8 mouse cellular contexts compared by ENCODE assay signal in genomic region chr8:86328626-86329025, GRCm38 (mm10).
DNase-seq lines count a peak whose midpoint lies in the region; ATAC-seq lines count a peak whose summit lies in the region.

No protein-coding gene starts in this region.

- H3K9me3 ChIP-seq in hindbrain, embryonic 14.5 days (ENCODE audit: control insufficient read depth, low read length): no peaks in the 10 kb centered on the region
- H3K9me3 ChIP-seq in liver, embryonic 11.5 days (ENCODE audit: control insufficient read depth, low read length): no peaks in the 10 kb centered on the region

- peak; percentile 51; the same call in 1 of the 2 replicates for ATAC-seq in hindbrain, embryonic 14.5 days (ENCODE audit: low FRiP score)
- ATAC-seq in liver, embryonic 11.5 days (replicated peaks; ENCODE audit: low FRiP score): no peak

- DNase-seq in left cerebral cortex, adult 18-20 months (ENCODE audit: low spot score in 2 of 2): peak; percentile 70 to 84
- no peak for DNase-seq in left cerebral cortex, adult 11 months (ENCODE audit: low spot score)
- DNase-seq in cerebellum, adult 9-11 months: peak; percentile 55
- no peak for DNase-seq in hindbrain, embryonic 14.5 days (ENCODE audit: low spot score)
- peak; percentile 81 to 82 for DNase-seq in right cerebral cortex, adult 2 months (ENCODE audit: low spot score in 2 of 2)
- DNase-seq in liver, embryonic 11.5 days (ENCODE audit: low spot score): no peak
- DNase-seq in embryo, embryonic 10 days (ENCODE audit: low spot score): no peak
- no peak for DNase-seq in gastrocnemius, postnatal 25 days

- no peaks in the 10 kb centered on the region for H3K27me3 ChIP-seq in hindbrain, embryonic 14.5 days (ENCODE audit: control insufficient read depth, insufficient read depth, low read length)
- no peaks in the 10 kb centered on the region for H3K27me3 ChIP-seq in liver, embryonic 11.5 days (replicated peaks; ENCODE audit: control insufficient read depth, insufficient read depth, low read length)

- no peak overlapping the region for H3K4me2 ChIP-seq in hindbrain, embryonic 14.5 days (replicated peaks)
- no peak overlapping the region for H3K4me2 ChIP-seq in liver, embryonic 11.5 days

- H3K27ac ChIP-seq in hindbrain, embryonic 14.5 days: peak overlapping the region; percentile 6; the same call in 1 of the 2 replicates
- no peak overlapping the region for H3K27ac ChIP-seq in liver, embryonic 11.5 days (ENCODE audit: low read depth, low read length)

- no peaks in the 10 kb centered on the region for H3K36me3 ChIP-seq in hindbrain, embryonic 14.5 days (replicated peaks; ENCODE audit: control insufficient read depth, insufficient read depth)
- no peaks in the 10 kb centered on the region for H3K36me3 ChIP-seq in liver, embryonic 11.5 days (ENCODE audit: control insufficient read depth, insufficient read depth, low read length)

- peaks cover 26% of the 10 kb centered on the region for H3K4me1 ChIP-seq in hindbrain, embryonic 14.5 days (replicated peaks; ENCODE audit: control insufficient read depth, insufficient read depth, low read length)
- no peaks in the 10 kb centered on the region for H3K4me1 ChIP-seq in liver, embryonic 11.5 days (replicated peaks; ENCODE audit: control insufficient read depth, insufficient read depth, low read length)

- no peak overlapping the region for H3K9ac ChIP-seq in hindbrain, embryonic 14.5 days
- no peak overlapping the region for H3K9ac ChIP-seq in liver, embryonic 11.5 days (ENCODE audit: low read depth, low read length)

- H3K4me3 ChIP-seq in hindbrain, embryonic 14.5 days (replicated peaks; ENCODE audit: low read length): no peak overlapping the region
- no peak overlapping the region for H3K4me3 ChIP-seq in liver, embryonic 11.5 days (ENCODE audit: low read depth, low read length)

- WGBS in hindbrain, embryonic 14.5 days: 16% methylated on average over 7 of the region's 7 CpGs
- 71% methylated on average over 7 of the region's 7 CpGs for WGBS in liver, embryonic 11.5 days

Comparison
In these comparisons a context has a peak if more than half of its experiments do, and no peak if none do; other contexts are left out.
1. DNase-seq: peak in left cerebral cortex, adult 18-20 months (2 of 2), cerebellum, adult 9-11 months (single experiment) and right cerebral cortex, adult 2 months (2 of 2); none in left cerebral cortex, adult 11 months (single experiment), hindbrain, embryonic 14.5 days (single experiment), liver, embryonic 11.5 days (single experiment), embryo, embryonic 10 days (single experiment) and gastrocnemius, postnatal 25 days (single experiment).